Mouse (Mus musculus): ENCODE data around the gene Wnt4.
A peak's percentile ranks its signal among the peaks of the same experiment; 100 is the strongest.

Gene Wnt4

DNA sequence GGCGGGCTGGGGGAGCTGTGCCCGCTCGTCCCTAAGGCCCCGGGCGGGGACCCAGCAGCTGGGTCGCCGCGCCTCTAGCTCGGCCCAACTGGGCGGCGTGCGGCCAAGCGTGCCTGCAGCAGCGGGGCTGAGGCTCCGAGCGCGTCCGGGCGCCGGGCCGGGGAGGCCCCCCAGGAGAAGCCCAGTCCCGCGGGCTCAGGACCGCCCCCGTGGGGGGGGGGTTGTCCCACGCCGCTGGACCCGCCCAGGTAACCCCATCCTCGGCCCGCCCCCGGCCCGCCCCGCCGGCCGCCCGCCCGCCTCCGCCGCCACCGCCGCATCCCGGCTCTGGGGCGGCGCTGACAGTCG is at the start of gene Wnt4:
Gene Wnt4 (plus strand): TSS at position 324 of the 348 bp plus-strand sequence.
- DNase-seq (ENCODE audit: low read depth, low spot score), result no peak

- DNase-seq (ENCODE audit: low read depth, low spot score), result no peak
Observed at GRCm38 (mm10) chr4:137228566-137229115, 48.6 kb upstream of the Wnt4 start.

DNA sequence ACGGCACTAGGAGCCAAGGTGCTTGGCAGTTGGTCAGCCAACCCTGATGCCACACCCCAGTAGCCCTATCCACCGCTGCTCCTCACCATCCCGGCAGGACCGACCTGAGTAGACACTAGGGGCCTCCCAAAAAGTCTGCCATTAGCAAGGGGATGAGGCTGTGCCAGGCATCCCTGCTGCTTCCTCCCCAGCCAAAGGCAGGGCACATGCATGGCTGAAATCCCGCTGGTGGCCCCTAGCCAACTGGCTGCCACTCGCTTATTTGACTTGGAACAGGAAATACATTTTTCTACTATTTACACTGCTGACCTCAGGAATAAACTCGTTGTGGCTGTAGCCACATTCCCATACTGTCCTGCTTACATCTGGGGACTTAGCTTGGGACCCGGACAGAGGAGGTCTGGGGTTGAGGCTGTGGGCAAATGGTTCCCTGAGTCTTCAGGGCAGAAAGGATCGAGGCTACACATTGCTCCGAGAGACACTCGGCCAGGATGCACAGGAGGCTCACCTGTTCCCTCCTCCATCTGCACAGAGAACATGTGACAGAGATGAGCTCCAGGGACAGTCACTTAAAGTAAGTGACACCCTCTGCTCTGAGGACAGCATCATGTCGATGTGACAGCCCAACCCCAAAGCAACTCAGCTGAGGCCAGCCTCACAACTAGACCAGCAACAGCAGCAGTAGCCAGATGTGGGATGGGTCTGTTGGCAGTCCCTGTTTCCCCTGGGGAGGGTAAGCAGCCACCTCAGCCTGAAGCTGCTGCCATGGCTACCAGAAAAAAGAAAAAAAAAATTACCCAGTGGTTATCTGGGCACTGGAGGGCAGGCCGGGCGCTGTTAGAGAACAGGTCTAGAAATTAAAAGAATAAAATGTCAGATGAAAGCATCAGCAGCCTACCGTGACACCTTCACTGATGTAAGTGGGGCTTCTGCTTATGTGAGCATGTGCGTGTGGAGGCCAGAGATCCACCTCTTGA is 45.5 kb upstream of the Wnt4 start:
- DNase-seq (ENCODE audit: low read depth, low spot score), result no peak

GRCm38 (mm10) chr4:137233632-137234031 is 43.7 kb upstream of the Wnt4 start:
- DNase-seq (ENCODE audit: low read depth, low spot score), result peak; percentile 46

- DNase-seq (ENCODE audit: low read depth, low spot score), result peak; percentile 63
Observed at GRCm38 (mm10) chr4:137234444-137234843, 42.8 kb upstream of the Wnt4 start.

GRCm38 (mm10) chr4:137235368-137235767 is 41.9 kb upstream of the Wnt4 start:
- DNase-seq (ENCODE audit: low read depth, low spot score), result no peak

DNA sequence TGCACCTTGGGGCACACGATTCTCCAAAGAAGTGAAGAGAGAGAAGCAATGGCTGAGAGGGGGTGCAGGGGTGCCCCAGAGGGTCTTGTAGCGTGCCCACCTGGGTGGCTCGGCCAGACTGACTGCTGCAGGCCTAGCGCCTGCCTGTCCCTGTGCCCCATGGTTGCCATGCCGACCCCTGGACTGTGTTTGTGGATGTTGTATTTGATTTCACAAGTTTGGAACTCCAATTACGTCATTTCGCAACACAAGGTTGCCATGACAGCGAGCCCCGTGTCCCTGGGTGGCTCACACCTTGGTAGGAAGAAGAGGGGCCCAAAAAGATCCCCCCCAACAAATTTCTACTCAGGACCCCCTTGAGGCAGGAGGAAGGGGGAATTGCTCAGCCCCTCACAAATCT is 32.4 kb upstream of the Wnt4 start:
- no peak for DNase-seq (ENCODE audit: low read depth, low spot score)

DNA sequence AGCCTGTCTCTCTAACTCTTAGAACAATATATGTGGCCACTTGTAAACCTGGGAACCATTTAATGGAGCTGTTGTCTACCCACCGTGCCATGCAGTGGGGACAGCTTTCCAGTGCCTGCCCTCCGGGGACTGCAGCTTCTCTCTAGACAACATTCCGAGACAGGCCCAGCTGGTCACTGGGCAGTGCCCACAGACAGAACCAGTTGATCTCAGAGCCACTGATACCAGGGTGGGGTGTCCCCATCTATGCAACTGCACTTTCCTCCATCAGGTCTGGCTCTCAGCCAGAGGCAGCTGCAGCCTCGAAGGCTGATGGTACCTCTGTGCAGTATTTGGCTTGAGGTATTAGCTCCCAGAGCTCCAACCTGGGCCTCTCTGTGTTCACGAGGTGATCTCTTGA is 27.0 kb upstream of the Wnt4 start:
- DNase-seq (ENCODE audit: low read depth, low spot score), result no peak

GRCm38 (mm10) chr4:137250849-137251248 is 26.4 kb upstream of the Wnt4 start:
- DNase-seq (ENCODE audit: low read depth, low spot score), result no peak

DNA sequence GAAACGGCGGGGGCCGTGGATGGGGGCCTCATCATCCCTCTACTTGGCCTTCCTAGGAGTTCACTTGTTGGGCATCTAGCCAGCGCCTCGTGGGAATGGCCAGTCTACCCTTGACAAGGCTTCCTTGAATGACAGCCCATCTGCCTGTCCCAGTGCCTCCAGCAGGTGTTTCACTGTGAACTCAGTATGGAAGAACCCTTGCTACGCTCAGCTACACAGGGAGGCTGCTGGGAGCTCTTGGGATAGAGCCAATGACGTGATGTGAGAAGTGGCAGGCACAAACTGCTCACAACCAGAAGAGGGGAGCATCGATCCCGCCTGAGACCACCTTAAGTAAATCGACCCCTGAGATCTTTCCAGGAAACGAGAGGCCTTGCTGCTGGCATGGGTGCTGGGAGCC is 23.7 kb upstream of the Wnt4 start:
- DNase-seq (ENCODE audit: low read depth, low spot score), result no peak

- no peak for DNase-seq (ENCODE audit: low read depth, low spot score)
Observed at GRCm38 (mm10) chr4:137254206-137254976, 22.9 kb upstream of the Wnt4 start.

DNA sequence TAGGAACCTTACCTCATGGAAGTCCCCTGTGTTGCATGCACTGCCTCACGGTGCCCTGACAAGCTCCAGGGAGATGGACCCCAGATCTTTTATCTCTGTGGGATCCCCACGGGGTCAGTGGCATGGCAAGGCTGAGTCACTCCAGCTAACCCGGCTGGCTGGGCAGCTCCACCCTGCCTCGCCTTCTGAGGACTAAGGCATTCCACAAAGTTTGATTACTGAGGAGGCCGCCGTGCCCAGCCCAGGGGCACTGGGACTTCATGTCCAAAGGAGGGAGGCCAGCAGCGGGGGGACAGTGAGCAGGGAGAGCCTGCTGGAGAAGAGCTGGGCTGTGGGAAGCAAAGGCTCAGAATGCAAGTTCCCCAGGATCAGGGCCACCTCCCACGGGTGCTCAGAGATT is 21.7 kb upstream of the Wnt4 start:
- no peak for DNase-seq (ENCODE audit: low read depth, low spot score)

- no peak for DNase-seq (ENCODE audit: low read depth, low spot score)
Observed at GRCm38 (mm10) chr4:137261826-137262225, 15.5 kb upstream of the Wnt4 start.

DNA sequence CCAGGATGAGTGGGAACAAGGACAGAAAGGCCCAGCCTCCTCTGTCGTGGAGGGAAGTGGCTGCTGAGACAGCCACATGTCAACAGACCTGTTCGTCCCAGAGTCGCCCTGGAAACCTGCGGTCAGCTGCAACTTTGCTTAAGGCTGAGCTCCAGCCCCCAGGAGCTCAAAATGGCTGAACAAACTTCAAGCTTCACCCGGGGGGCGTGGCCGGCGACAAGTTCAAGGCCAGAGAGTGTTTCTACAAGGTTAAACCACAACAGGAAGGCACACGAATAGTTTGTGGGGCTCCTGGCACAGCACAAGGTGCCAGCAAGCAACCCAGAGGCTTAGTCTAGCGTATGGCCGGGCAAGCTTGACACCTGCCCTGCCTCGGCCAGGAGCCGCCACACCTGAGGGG is 13.2 kb upstream of the Wnt4 start:
- DNase-seq (ENCODE audit: low read depth, low spot score), result peak; percentile 31

GRCm38 (mm10) chr4:137265116-137265515 is 12.2 kb upstream of the Wnt4 start:
- DNase-seq (ENCODE audit: low read depth, low spot score), result no peak

DNA sequence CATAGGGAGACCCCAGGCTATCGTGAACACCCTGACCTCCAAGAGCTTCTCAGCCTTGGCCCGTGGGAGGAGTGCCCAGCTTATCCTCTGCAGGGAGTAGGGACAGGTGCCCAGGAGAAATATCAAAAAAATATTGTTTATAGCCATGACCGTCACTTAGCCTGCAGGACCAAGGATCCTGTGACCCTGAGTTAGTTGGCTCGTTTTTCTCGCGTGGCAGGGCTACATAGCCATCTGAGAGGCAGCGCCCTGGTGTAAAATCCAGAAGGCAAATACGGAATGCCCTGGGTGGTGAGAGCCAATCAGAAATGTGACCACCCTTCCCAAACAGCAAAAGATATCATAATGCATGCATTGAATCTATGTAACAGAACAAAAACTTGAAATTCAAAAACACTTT is 8.7 kb upstream of the Wnt4 start:
- DNase-seq (ENCODE audit: low read depth, low spot score), result no peak

DNA sequence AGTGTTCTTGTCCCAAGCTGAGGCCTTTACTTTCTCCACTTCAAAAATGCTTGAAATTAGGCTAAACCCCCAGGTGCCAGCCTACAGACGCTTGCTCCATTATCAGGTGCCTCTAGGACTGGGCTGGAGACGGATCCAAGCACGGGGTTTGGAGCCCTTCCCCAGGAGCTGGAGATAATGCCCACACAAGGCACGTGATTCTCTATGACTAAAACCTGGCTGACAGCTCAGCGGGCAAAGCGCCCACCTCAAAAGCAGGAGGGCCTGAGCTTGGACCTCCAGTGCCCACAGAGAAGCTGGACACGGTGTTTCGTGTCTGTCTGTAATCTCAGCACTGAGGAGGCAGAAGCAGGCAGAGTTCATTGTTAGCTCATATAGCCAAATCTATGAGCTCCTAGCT is 5.4 kb upstream of the Wnt4 start:
- no peak for DNase-seq (ENCODE audit: low read depth, low spot score)

- no peak for DNase-seq (ENCODE audit: low read depth, low spot score)
Observed at GRCm38 (mm10) chr4:137274304-137274703, 3.0 kb upstream of the Wnt4 start.

- DNase-seq (ENCODE audit: low read depth, low spot score), result peak; percentile 46
Observed at GRCm38 (mm10) chr4:137276443-137277165, 685 bp upstream of the Wnt4 start.

GRCm38 (mm10) chr4:137277600-137278143 is 383 bp downstream of the Wnt4 start:
- DNase-seq (ENCODE audit: low read depth, low spot score), result peak; percentile 28

All from R1 (cell line).